Mouse (Mus musculus): Measurements from ENCODE around the gene Plcb1. TPM values are rescaled to one million over a fixed set of nuclear protein-coding genes. Genes with fewer than 3 reads are reported as not detected.

Gene Plcb1
- polyA plus RNA-seq, 1 experiment from 2014 or later = 11.7 TPM

GRCm38 (mm10) chr2:135225604-135226025 is 439.7 kb downstream of the Plcb1 start:
- no peak overlapping the region for H3K9ac ChIP-seq (ENCODE audit: low read length)
- no peaks in the 10 kb centered on the region for H3K36me3 ChIP-seq (ENCODE audit: control insufficient read depth, insufficient read depth, low read length)
- WGBS = 79% methylated on average over 3 of the region's 3 CpGs
- DNase-seq (ENCODE audit: low spot score) (no peak), ATAC-seq (ENCODE audit: insufficient read depth, low FRiP score, low TSS enrichment) (no peak)
- H3K9me3 ChIP-seq (ENCODE audit: control insufficient read depth, low read length) = no peaks in the 10 kb centered on the region
- no peaks in the 10 kb centered on the region for H3K27me3 ChIP-seq (ENCODE audit: control insufficient read depth, insufficient read depth, low read length)
- no peaks in the 10 kb centered on the region for H3K4me1 ChIP-seq (ENCODE audit: control insufficient read depth, insufficient read depth, low read length)
- H3K4me3 ChIP-seq (ENCODE audit: low read depth, low read length) = no peak overlapping the region
- H3K4me2 ChIP-seq (ENCODE audit: low read depth) = no peak overlapping the region
- H3K27ac ChIP-seq (ENCODE audit: low read depth, low read length) = no peak overlapping the region

GRCm38 (mm10) chr2:135230262-135230661 is 444.4 kb downstream of the Plcb1 start:
- H3K27ac ChIP-seq (ENCODE audit: low read depth, low read length) = no peak overlapping the region
- H3K27me3 ChIP-seq (ENCODE audit: control insufficient read depth, insufficient read depth, low read length) = no peaks in the 10 kb centered on the region
- H3K4me1 ChIP-seq (ENCODE audit: control insufficient read depth, insufficient read depth, low read length) = no peaks in the 10 kb centered on the region
- 85% methylated on average over 3 of the region's 3 CpGs for WGBS
- no peak overlapping the region for H3K4me2 ChIP-seq (ENCODE audit: low read depth)
- no peak for ATAC-seq (ENCODE audit: insufficient read depth, low FRiP score, low TSS enrichment)
- H3K9me3 ChIP-seq (ENCODE audit: control insufficient read depth, low read length) = no peaks in the 10 kb centered on the region
- DNase-seq (ENCODE audit: low spot score) = no peak
- H3K36me3 ChIP-seq (ENCODE audit: control insufficient read depth, insufficient read depth, low read length) = no peaks in the 10 kb centered on the region
- H3K4me3 ChIP-seq (ENCODE audit: low read depth, low read length) = no peak overlapping the region
- H3K9ac ChIP-seq (ENCODE audit: low read length) = no peak overlapping the region

- H3K36me3 ChIP-seq (ENCODE audit: control insufficient read depth, insufficient read depth, low read length) = no peaks in the 10 kb centered on the region
- H3K9me3 ChIP-seq (ENCODE audit: control insufficient read depth, low read length) = no peaks in the 10 kb centered on the region
- no peak for ATAC-seq (ENCODE audit: insufficient read depth, low FRiP score, low TSS enrichment)
- H3K27me3 ChIP-seq (ENCODE audit: control insufficient read depth, insufficient read depth, low read length) = no peaks in the 10 kb centered on the region
- no peak overlapping the region for H3K27ac ChIP-seq (ENCODE audit: low read depth, low read length)
- H3K4me2 ChIP-seq (ENCODE audit: low read depth) = no peak overlapping the region
- H3K4me1 ChIP-seq (ENCODE audit: control insufficient read depth, insufficient read depth, low read length) = no peaks in the 10 kb centered on the region
- no peak overlapping the region for H3K9ac ChIP-seq (ENCODE audit: low read length)
- WGBS = 81% methylated on average over 1 of the region's 1 CpGs
- no peak for DNase-seq (ENCODE audit: low spot score)
- H3K4me3 ChIP-seq (ENCODE audit: low read depth, low read length) = no peak overlapping the region
Measured at GRCm38 (mm10) chr2:135242662-135243316, 456.9 kb downstream of the Plcb1 start.

- DNase-seq (ENCODE audit: low spot score) = no peak
- no peak overlapping the region for H3K4me2 ChIP-seq (ENCODE audit: low read depth)
- no peaks in the 10 kb centered on the region for H3K4me1 ChIP-seq (ENCODE audit: control insufficient read depth, insufficient read depth, low read length)
- H3K36me3 ChIP-seq (ENCODE audit: control insufficient read depth, insufficient read depth, low read length) = no peaks in the 10 kb centered on the region
- WGBS = 59% methylated on average over 4 of the region's 4 CpGs
- no peak for ATAC-seq (ENCODE audit: insufficient read depth, low FRiP score, low TSS enrichment)
- H3K9ac ChIP-seq (ENCODE audit: low read length) = no peak overlapping the region
- no peak overlapping the region for H3K4me3 ChIP-seq (ENCODE audit: low read depth, low read length)
- no peaks in the 10 kb centered on the region for H3K9me3 ChIP-seq (ENCODE audit: control insufficient read depth, low read length)
- H3K27me3 ChIP-seq (ENCODE audit: control insufficient read depth, insufficient read depth, low read length) = no peaks in the 10 kb centered on the region
- H3K27ac ChIP-seq (ENCODE audit: low read depth, low read length) = no peak overlapping the region
Measured at GRCm38 (mm10) chr2:135243764-135244163, 457.9 kb downstream of the Plcb1 start.

GRCm38 (mm10) chr2:135249925-135250324 is 464.1 kb downstream of the Plcb1 start:
- ATAC-seq (ENCODE audit: insufficient read depth, low FRiP score, low TSS enrichment) = no peak

GRCm38 (mm10) chr2:135251821-135252315 is 466.0 kb downstream of the Plcb1 start:
- no peak for ATAC-seq (ENCODE audit: insufficient read depth, low FRiP score, low TSS enrichment)
- H3K4me1 ChIP-seq (ENCODE audit: control insufficient read depth, insufficient read depth, low read length) = no peaks in the 10 kb centered on the region

More at GRCm38 (mm10) chr2:135249925-135250324, 464.1 kb downstream of the Plcb1 start:
- no peak for DNase-seq (ENCODE audit: low spot score)
- 91% methylated on average over 2 of the region's 2 CpGs for WGBS
- no peaks in the 10 kb centered on the region for H3K9me3 ChIP-seq (ENCODE audit: control insufficient read depth, low read length)
- no peak overlapping the region for H3K4me3 ChIP-seq (ENCODE audit: low read depth, low read length)
- no peaks in the 10 kb centered on the region for H3K36me3 ChIP-seq (ENCODE audit: control insufficient read depth, insufficient read depth, low read length)
- no peak overlapping the region for H3K27ac ChIP-seq (ENCODE audit: low read depth, low read length)
- no peaks in the 10 kb centered on the region for H3K4me1 ChIP-seq (ENCODE audit: control insufficient read depth, insufficient read depth, low read length)
- H3K4me2 ChIP-seq (ENCODE audit: low read depth) = no peak overlapping the region
- H3K9ac ChIP-seq (ENCODE audit: low read length) = no peak overlapping the region
- H3K27me3 ChIP-seq (ENCODE audit: control insufficient read depth, insufficient read depth, low read length) = no peaks in the 10 kb centered on the region

GRCm38 (mm10) chr2:135259136-135259535 is 473.3 kb downstream of the Plcb1 start:
- H3K36me3 ChIP-seq (ENCODE audit: control insufficient read depth, insufficient read depth, low read length) = no peaks in the 10 kb centered on the region
- H3K27ac ChIP-seq (ENCODE audit: low read depth, low read length) = no peak overlapping the region
- H3K4me3 ChIP-seq (ENCODE audit: low read depth, low read length) = no peak overlapping the region
- H3K9me3 ChIP-seq (ENCODE audit: control insufficient read depth, low read length) = no peaks in the 10 kb centered on the region
- ATAC-seq (ENCODE audit: insufficient read depth, low FRiP score, low TSS enrichment) (no peak), DNase-seq (ENCODE audit: low spot score) (peak; percentile 20)
- H3K9ac ChIP-seq (ENCODE audit: low read length) = no peak overlapping the region
- H3K4me2 ChIP-seq (ENCODE audit: low read depth) = no peak overlapping the region
- H3K4me1 ChIP-seq (ENCODE audit: control insufficient read depth, insufficient read depth, low read length) = no peaks in the 10 kb centered on the region
- WGBS = 52% methylated on average over 3 of the region's 3 CpGs
- no peaks in the 10 kb centered on the region for H3K27me3 ChIP-seq (ENCODE audit: control insufficient read depth, insufficient read depth, low read length)

More at GRCm38 (mm10) chr2:135251821-135252315, 466.0 kb downstream of the Plcb1 start:
- Histone ChIP-seq H3K27ac (ENCODE audit: low read depth, low read length) (no peak overlapping the region), H3K36me3 (ENCODE audit: control insufficient read depth, insufficient read depth, low read length) (no peaks in the 10 kb centered on the region), H3K27me3 (ENCODE audit: control insufficient read depth, insufficient read depth, low read length) (no peaks in the 10 kb centered on the region), H3K4me3 (ENCODE audit: low read depth, low read length) (no peak overlapping the region), H3K9ac (ENCODE audit: low read length) (no peak overlapping the region), H3K4me2 (ENCODE audit: low read depth) (no peak overlapping the region), H3K9me3 (ENCODE audit: control insufficient read depth, low read length) (no peaks in the 10 kb centered on the region)
- WGBS = 92% methylated on average over 3 of the region's 3 CpGs
- no peak for DNase-seq (ENCODE audit: low spot score)

GRCm38 (mm10) chr2:135263943-135264342 is 478.1 kb downstream of the Plcb1 start:
- no peak overlapping the region for H3K4me2 ChIP-seq (ENCODE audit: low read depth)
- H3K9ac ChIP-seq (ENCODE audit: low read length) = no peak overlapping the region
- H3K4me3 ChIP-seq (ENCODE audit: low read depth, low read length) = no peak overlapping the region
- no peak overlapping the region for H3K27ac ChIP-seq (ENCODE audit: low read depth, low read length)
- H3K9me3 ChIP-seq (ENCODE audit: control insufficient read depth, low read length) = no peaks in the 10 kb centered on the region
- no peak for ATAC-seq (ENCODE audit: insufficient read depth, low FRiP score, low TSS enrichment)
- no peaks in the 10 kb centered on the region for H3K36me3 ChIP-seq (ENCODE audit: control insufficient read depth, insufficient read depth, low read length)
- DNase-seq (ENCODE audit: low spot score) = no peak
- no peaks in the 10 kb centered on the region for H3K4me1 ChIP-seq (ENCODE audit: control insufficient read depth, insufficient read depth, low read length)
- no peaks in the 10 kb centered on the region for H3K27me3 ChIP-seq (ENCODE audit: control insufficient read depth, insufficient read depth, low read length)
- 84% methylated on average over 2 of the region's 2 CpGs for WGBS

GRCm38 (mm10) chr2:135274949-135275348 is 489.1 kb downstream of the Plcb1 start:
- Histone ChIP-seq H3K9me3 (ENCODE audit: control insufficient read depth, low read length) (no peaks in the 10 kb centered on the region), H3K4me1 (ENCODE audit: control insufficient read depth, insufficient read depth, low read length) (no peaks in the 10 kb centered on the region), H3K4me3 (ENCODE audit: low read depth, low read length) (no peak overlapping the region), H3K27me3 (ENCODE audit: control insufficient read depth, insufficient read depth, low read length) (no peaks in the 10 kb centered on the region), H3K36me3 (ENCODE audit: control insufficient read depth, insufficient read depth, low read length) (no peaks in the 10 kb centered on the region), H3K27ac (ENCODE audit: low read depth, low read length) (no peak overlapping the region), H3K9ac (ENCODE audit: low read length) (no peak overlapping the region), H3K4me2 (ENCODE audit: low read depth) (no peak overlapping the region)
- ATAC-seq (ENCODE audit: insufficient read depth, low FRiP score, low TSS enrichment) (no peak), DNase-seq (ENCODE audit: low spot score) (no peak)
- 78% methylated on average over 5 of the region's 5 CpGs for WGBS
